Mouse (Mus musculus): ENCODE results near the gene Ube2m. TPM values are rescaled to one million over a fixed set of nuclear protein-coding genes. Genes with fewer than 3 reads are reported as not detected.

Gene Ube2m
- polyA plus RNA-seq, 1 experiment from 2014 or later: 107 TPM

DNA sequence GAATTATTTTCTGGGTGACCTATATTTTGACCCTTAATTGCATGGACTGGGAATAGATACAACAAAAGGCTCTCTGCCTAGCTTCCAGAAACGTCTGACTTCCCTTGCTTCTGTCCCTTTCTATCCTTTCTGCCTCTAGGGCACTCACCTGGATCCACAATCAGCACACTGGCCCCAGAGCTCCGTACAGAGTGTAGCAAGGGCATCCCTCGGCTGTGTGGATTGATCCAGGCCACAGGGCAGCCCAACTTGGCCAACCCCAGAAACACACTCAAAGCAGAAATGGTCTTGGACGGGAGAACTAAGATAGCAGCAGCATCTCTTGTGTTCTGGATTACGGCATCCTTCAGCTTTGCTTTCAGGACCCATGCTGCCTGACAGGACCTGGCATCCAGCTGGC lies 40.8 kb downstream of the Ube2m start:
- Histone ChIP-seq H3K4me2 (no peak overlapping the region), H3K27ac (no peak overlapping the region), H3K27me3 (no peaks in the 10 kb centered on the region), H3K36me3 (no peaks in the 10 kb centered on the region), H3K4me1 (replicated peaks) (no peaks in the 10 kb centered on the region), H3K4me3 (no peak overlapping the region), H3K9ac (no peak overlapping the region), H3K9me3 (replicated peaks) (no peaks in the 10 kb centered on the region)
- WGBS: 63% methylated on average over 5 of the region's 5 CpGs
- no peak for ATAC-seq (replicated peaks; ENCODE audit: insufficient number of reproducible peaks, insufficient read depth, low FRiP score, low read depth)

DNA sequence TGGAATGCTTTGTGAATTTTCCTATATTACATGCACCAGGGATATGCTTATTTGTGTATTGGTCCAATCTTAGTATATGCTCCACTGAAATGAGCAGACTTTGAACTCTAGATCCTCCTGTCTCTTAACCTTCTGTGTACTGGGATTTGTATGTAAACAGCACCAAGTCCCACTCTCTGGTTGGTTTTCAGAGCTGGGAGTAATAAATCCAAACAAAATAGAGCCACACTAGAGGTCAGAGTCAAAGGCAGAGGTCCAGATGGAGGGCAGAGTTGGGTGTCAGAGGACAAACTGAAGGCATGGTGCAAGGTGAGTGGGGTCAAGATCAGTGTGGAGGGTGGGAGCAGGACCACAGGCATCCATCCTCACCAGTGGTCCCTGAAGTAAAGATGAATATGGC lies 42.2 kb downstream of the Ube2m start:
- 0 out of 2 replicates have a peak, but pooled peaks cover 5% of the 10 kb centered on the region for H3K27me3 ChIP-seq

DNA sequence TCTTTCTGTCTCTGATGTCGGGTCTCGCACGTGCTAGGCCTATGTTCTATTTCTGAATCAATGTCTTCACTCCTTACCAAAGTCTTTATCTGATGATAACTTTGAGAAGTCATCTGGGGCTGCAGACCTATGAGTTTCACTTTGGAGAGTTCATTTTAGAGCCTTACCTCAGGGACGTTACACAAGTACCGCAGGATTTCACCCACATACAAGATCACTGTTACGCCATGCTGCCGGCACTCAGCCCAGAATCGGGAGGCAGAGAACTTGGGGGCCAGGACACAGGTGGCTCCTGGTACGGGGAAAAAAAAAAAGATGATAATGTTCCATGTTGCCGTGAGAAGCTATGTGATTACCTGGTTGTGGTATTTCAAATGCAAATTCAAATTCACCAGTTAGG lies 44.9 kb downstream of the Ube2m start:
- no peaks in the 10 kb centered on the region for H3K4me1 ChIP-seq (replicated peaks)
- H3K9me3 ChIP-seq (replicated peaks): no peaks in the 10 kb centered on the region
- ATAC-seq (replicated peaks; ENCODE audit: insufficient number of reproducible peaks, insufficient read depth, low FRiP score, low read depth): no peak
- H3K27me3 ChIP-seq: 0 out of 2 replicates have a peak, but pooled peaks cover 6% of the 10 kb centered on the region
- no peak overlapping the region for H3K4me2 ChIP-seq
- no peak overlapping the region for H3K27ac ChIP-seq
- no peaks in the 10 kb centered on the region for H3K36me3 ChIP-seq
- WGBS: 80% methylated on average over 10 of the region's 10 CpGs
- H3K4me3 ChIP-seq: no peak overlapping the region
- no peak overlapping the region for H3K9ac ChIP-seq

More for the DNA sequence above, 42.2 kb downstream of the Ube2m start:
- no peaks in the 10 kb centered on the region for H3K4me1 ChIP-seq (replicated peaks)
- no peaks in the 10 kb centered on the region for H3K9me3 ChIP-seq (replicated peaks)
- H3K36me3 ChIP-seq: no peaks in the 10 kb centered on the region
- ATAC-seq (replicated peaks; ENCODE audit: insufficient number of reproducible peaks, insufficient read depth, low FRiP score, low read depth): no peak
- H3K4me2 ChIP-seq: no peak overlapping the region
- H3K27ac ChIP-seq: no peak overlapping the region
- H3K9ac ChIP-seq: no peak overlapping the region
- H3K4me3 ChIP-seq: no peak overlapping the region

DNA sequence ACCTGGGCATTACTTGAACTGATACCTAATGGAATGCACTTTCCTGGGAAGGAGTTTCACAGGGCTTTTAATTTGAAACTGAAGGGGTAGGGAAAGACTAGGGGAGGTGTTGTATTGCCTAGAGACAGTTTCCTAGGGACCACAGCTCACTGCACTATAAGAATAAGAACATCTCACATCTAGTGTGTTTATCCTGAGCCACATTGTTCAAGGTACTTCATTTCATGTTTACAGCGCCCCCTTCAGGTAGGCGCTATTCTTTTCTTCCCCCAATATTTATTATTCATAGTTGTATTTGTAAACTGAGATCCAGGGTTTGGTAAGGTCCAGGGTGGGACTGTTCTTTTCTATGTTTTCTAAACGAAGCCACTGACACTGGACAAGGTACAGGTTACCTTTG lies 45.9 kb downstream of the Ube2m start:
- no peak overlapping the region for H3K9ac ChIP-seq
- H3K27me3 ChIP-seq: 0 out of 2 replicates have a peak, but pooled peaks cover 6% of the 10 kb centered on the region
- H3K27ac ChIP-seq: no peak overlapping the region
- 2% methylated on average over 3 of the region's 3 CpGs for WGBS
- H3K36me3 ChIP-seq: no peaks in the 10 kb centered on the region
- ATAC-seq (replicated peaks; ENCODE audit: insufficient number of reproducible peaks, insufficient read depth, low FRiP score, low read depth): no peak
- H3K9me3 ChIP-seq (replicated peaks): no peaks in the 10 kb centered on the region
- H3K4me1 ChIP-seq (replicated peaks): no peaks in the 10 kb centered on the region
- no peak overlapping the region for H3K4me2 ChIP-seq
- H3K4me3 ChIP-seq: no peak overlapping the region

DNA sequence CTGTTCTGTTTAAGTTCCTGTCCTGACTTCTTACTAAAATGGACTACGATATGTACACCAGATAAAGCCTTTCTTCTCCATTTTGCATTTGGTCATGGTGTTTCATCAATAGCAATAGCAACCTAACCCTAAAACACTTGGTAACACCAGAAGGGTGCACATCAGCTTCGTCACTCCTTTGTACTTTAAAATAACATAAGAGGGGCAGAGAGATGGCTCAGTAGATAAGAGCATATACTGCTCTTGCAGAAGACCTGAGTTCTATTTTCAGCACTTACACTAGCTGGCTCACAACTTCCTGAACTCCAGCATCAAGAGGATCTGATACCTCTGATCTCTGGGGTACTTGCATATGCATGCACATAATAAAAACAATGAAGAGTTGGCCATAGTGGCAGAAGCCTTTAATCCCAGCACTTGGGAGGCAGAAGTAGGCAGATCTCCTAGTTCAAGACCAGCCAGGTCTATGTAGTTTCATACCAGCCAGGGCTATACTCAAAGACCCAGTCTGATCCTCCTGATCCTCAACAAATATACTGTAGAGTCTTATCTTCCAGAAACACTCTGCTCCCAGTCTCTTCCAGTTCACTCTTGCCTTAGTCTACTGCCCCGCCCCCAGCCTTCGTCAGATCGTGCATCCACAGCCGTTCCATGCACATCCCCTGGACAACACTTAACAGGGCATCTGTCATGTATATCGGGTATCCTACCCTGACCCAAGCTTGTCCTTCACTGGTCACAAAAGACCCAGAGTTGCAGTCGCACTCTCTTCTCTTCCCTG lies 50.5 kb downstream of the Ube2m start:
- ATAC-seq (replicated peaks; ENCODE audit: insufficient number of reproducible peaks, insufficient read depth, low FRiP score, low read depth): no peak
- Histone ChIP-seq H3K9me3 (replicated peaks) (no peaks in the 10 kb centered on the region), H3K27ac (no peak overlapping the region), H3K27me3 (0 out of 2 replicates have a peak, but pooled peaks cover 6% of the 10 kb centered on the region), H3K4me1 (replicated peaks) (no peaks in the 10 kb centered on the region), H3K9ac (no peak overlapping the region), H3K4me2 (no peak overlapping the region), H3K4me3 (no peak overlapping the region), H3K36me3 (no peaks in the 10 kb centered on the region)
- WGBS: 76% methylated on average over 8 of the region's 8 CpGs

DNA sequence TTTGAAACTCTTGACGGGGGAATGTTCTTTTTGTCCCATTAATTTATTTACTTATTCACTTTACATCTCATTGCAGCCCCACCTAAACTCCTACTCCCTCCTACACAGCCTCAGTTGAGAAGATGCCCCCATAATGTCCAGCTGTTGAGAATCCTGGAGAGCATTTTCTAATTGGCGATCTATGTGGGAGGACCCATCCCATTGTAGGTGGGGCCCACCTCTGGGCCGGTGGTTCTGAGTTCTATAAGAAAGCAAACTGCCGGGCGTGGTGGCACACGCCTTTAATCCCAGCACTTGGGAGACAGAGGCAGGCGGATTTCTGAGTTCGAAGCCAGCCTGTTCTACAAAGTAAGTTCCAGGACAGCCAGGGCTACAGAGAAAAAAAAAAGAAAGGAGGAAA lies 51.2 kb downstream of the Ube2m start:
- Histone ChIP-seq H3K4me3 (no peak overlapping the region), H3K27me3 (0 out of 2 replicates have a peak, but pooled peaks cover 6% of the 10 kb centered on the region), H3K36me3 (no peaks in the 10 kb centered on the region), H3K27ac (no peak overlapping the region), H3K9me3 (replicated peaks) (no peaks in the 10 kb centered on the region), H3K9ac (no peak overlapping the region), H3K4me1 (replicated peaks) (no peaks in the 10 kb centered on the region), H3K4me2 (no peak overlapping the region)
- no peak for ATAC-seq (replicated peaks; ENCODE audit: insufficient number of reproducible peaks, insufficient read depth, low FRiP score, low read depth)
- WGBS: 81% methylated on average over 8 of the region's 8 CpGs

DNA sequence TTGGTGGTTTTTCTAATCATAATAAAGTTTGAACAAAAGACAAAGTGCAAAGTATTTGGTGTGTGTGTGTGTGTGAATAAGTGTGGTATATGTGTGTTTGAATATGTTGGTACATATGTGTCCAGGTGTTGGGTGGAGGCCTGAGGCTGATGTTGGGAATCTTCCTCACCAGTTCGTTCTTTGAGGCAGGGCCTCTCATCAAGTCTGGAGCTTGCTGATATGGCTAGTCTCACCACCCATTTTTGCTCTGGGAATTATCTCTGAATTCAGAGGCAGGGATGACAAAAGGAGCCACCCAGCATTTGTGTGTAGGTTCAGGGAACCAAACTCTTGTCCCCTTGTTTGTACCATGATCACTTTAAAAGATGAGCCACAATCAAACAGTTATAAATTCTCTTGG lies 52.4 kb downstream of the Ube2m start:
- H3K36me3 ChIP-seq: no peaks in the 10 kb centered on the region
- H3K4me1 ChIP-seq (replicated peaks): no peaks in the 10 kb centered on the region
- no peak overlapping the region for H3K4me2 ChIP-seq
- no peaks in the 10 kb centered on the region for H3K27me3 ChIP-seq
- WGBS: 63% methylated on average over 1 of the region's 1 CpGs
- no peak for ATAC-seq (replicated peaks; ENCODE audit: insufficient number of reproducible peaks, insufficient read depth, low FRiP score, low read depth)
- H3K9me3 ChIP-seq (replicated peaks): no peaks in the 10 kb centered on the region
- H3K9ac ChIP-seq: no peak overlapping the region
- H3K4me3 ChIP-seq: no peak overlapping the region
- H3K27ac ChIP-seq: no peak overlapping the region

Other genes with a start within 250 kb of the Ube2m start
- 4.7 and 5.9 TPM in 2 replicates for gene Zscan18, start 234.6 kb downstream of the Ube2m start, polyA plus RNA-seq (2015; fragmentation: Nextera tagmentation; extraction: Ambion mirVana)
- 9.6 and 10.2 TPM in 2 replicates for gene Zfp329, start 219.4 kb downstream of the Ube2m start, polyA plus RNA-seq (2015; fragmentation: Nextera tagmentation; extraction: Ambion mirVana)
- gene Zfp110, start 203.5 kb downstream of the Ube2m start, polyA plus RNA-seq (2015; fragmentation: Nextera tagmentation; extraction: Ambion mirVana): 22.1 and 22.9 TPM in 2 replicates
- 2.9 and 3.3 TPM in 2 replicates for gene Zfp128, start 157.1 kb downstream of the Ube2m start, polyA plus RNA-seq (2015; fragmentation: Nextera tagmentation; extraction: Ambion mirVana)
- gene Zscan22, start 140.5 kb downstream of the Ube2m start, polyA plus RNA-seq (2015; fragmentation: Nextera tagmentation; extraction: Ambion mirVana): 9.5 and 11.2 TPM in 2 replicates
- 453 and 535 TPM in 2 replicates for gene Rps5, start 116.0 kb downstream of the Ube2m start, polyA plus RNA-seq (2015; fragmentation: Nextera tagmentation; extraction: Ambion mirVana)
- 0.47 and 0.49 TPM in 2 replicates for gene Rnf225, start 110.9 kb downstream of the Ube2m start, polyA plus RNA-seq (2015; fragmentation: Nextera tagmentation; extraction: Ambion mirVana)
- gene Zfp324, start 72.4 kb downstream of the Ube2m start, polyA plus RNA-seq (2015; fragmentation: Nextera tagmentation; extraction: Ambion mirVana): 5.2 and 7.5 TPM in 2 replicates
- gene Zfp446, start 60.4 kb downstream of the Ube2m start, polyA plus RNA-seq (2015; fragmentation: Nextera tagmentation; extraction: Ambion mirVana): 5.0 and 6.4 TPM in 2 replicates
- 0.14 TPM in 1 of 2 replicates, not detected in the other for gene Slc27a5, start 40.1 kb downstream of the Ube2m start, polyA plus RNA-seq (2015; fragmentation: Nextera tagmentation; extraction: Ambion mirVana)
- gene Trim28, start 39.2 kb downstream of the Ube2m start, polyA plus RNA-seq (2015; fragmentation: Nextera tagmentation; extraction: Ambion mirVana): 116 and 173 TPM in 2 replicates
- gene Zbtb45, start 28.2 kb downstream of the Ube2m start, polyA plus RNA-seq (2015; fragmentation: Nextera tagmentation; extraction: Ambion mirVana): 12.2 and 18.0 TPM in 2 replicates
- 129 and 133 TPM in 2 replicates for gene Chmp2a, start 3.5 kb downstream of the Ube2m start, polyA plus RNA-seq (2015; fragmentation: Nextera tagmentation; extraction: Ambion mirVana)
- gene Mzf1, start 16.5 kb upstream of the Ube2m start, polyA plus RNA-seq (2015; fragmentation: Nextera tagmentation; extraction: Ambion mirVana): 1.5 and 2.1 TPM in 2 replicates
- gene Vmn1r85, start 56.9 kb upstream of the Ube2m start, polyA plus RNA-seq (2015; fragmentation: Nextera tagmentation; extraction: Ambion mirVana): not detected in 2 replicates
- not detected in 2 replicates for gene Vmn1r86, start 81.6 kb upstream of the Ube2m start, polyA plus RNA-seq (2015; fragmentation: Nextera tagmentation; extraction: Ambion mirVana)
- gene Vmn1r87, start 101.9 kb upstream of the Ube2m start, polyA plus RNA-seq (2015; fragmentation: Nextera tagmentation; extraction: Ambion mirVana): not detected in 2 replicates
- gene Vmn1r88, start 121.3 kb upstream of the Ube2m start, polyA plus RNA-seq (2015; fragmentation: Nextera tagmentation; extraction: Ambion mirVana): not detected in 2 replicates
- not detected in 2 replicates for gene Vmn1r89, start 174.7 kb upstream of the Ube2m start, polyA plus RNA-seq (2015; fragmentation: Nextera tagmentation; extraction: Ambion mirVana)
- gene Lig1, start 239.0 kb upstream of the Ube2m start, polyA plus RNA-seq (2015; fragmentation: Nextera tagmentation; extraction: Ambion mirVana): 47.8 and 57.2 TPM in 2 replicates
- gene Zswim9, start 240.4 kb upstream of the Ube2m start, polyA plus RNA-seq (2015; fragmentation: Nextera tagmentation; extraction: Ambion mirVana): 6.1 and 6.4 TPM in 2 replicates